Mouse (Mus musculus): ENCODE measurements around the gene Crim1.

Gene Crim1

DNA sequence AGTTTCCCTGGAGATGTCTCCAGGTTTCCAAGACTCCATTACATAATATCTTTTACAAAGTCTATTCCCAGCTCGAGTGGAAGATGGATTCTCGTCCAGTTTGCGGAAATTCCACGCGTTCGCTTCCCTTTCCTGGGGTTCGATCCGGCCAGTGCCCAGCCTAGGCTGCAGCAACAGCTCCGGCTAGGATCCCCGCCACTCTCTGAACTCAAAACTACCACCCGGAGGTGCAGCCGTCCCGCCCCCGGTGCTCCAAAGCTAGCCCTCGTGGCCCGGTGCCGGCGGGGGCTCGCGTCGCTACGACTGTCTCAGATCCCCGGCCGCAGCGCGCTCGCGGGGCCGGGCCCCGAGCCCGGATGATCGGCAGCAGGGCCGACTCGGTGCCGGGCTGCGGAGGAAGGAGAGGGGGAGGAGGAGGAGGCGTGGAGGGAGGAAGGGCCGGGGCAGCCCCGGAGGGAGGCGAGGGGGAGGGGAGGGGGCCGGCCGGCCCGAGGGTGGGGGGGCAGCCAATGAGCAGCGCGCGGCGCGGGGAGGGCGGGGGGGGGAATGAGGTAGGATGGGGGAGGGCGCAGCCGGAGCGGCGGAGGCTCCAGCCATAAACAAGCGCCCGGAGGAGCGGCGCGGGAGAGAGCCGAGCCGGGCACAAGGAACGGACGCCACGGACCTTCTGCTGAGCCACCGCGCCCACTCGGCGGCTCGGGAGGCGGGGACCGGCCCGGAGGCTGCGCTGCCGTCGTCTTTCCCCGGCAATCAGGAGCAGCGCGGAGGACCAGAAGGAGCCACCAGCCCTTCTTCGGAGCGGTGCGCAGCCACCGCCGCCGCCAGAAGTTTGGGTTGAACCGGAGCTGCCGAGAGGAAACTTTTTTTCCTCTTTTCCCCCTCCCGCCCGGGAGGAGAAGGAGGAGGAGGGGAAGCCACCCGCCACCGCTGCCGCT, at the start of gene Crim1:
Crim1 (plus strand) TSS at position 623 of the 935 bp plus-strand sequence.
- DNase-seq (ENCODE audit: low read depth) = no peak

DNA sequence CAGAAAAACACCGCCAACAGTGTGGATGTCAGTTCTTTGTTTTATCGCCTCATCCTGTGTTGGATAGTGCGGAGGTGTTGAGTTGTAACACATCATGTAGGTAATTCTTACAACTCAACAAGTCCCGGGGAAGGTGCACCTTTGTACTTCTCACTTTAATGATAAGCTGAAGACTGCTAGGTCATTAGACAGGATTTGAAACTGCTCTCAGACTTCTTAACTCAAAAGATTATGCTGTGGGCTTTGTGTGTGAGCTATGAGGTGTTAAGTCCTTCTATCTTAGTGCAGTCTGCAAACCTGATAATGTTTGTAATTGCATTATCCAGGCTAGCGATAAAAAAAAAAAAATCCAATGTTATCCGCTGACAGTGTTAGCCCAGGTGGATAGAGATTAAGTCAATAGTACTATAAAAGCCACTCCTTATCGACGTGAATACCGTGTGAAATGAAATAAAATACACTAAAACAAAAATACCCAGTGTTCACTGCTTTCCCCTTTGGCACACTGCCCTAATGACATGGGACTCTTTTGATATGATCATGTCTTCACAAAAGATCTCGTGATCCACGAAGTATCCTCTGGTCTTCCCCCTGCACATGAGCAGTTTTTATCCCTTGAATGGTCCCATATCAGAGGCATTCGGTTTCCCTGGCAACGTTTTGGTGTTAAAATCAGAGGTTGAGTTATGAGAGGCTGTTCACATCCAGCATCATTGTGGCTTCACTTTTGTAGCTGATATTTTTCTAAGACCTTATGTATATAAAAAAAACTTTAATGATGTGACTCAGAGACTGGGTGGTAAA, 48.4 kb upstream of the Crim1 start:
- DNase-seq (ENCODE audit: low read depth) = no peak

DNA sequence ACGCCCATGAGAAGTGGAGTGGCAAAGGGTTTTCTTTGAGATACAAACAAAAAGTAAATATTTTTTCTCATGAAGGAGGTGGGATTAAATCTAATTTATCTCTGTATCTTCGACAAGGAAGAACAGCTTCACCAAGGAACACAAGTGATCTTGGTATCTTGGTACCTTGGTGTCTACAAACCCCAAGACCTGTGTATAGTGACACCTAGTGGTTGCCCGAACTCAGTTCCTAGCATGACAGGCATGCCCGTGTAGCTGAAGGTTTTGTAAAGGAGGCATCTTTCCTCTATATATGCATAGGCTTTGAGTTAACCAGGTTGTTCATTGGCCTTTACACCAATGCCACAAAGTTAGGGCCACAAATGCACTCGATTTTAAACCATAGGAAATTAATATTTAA, 36.8 kb upstream of the Crim1 start:
- peak; percentile 40 for DNase-seq (ENCODE audit: low read depth)

DNA sequence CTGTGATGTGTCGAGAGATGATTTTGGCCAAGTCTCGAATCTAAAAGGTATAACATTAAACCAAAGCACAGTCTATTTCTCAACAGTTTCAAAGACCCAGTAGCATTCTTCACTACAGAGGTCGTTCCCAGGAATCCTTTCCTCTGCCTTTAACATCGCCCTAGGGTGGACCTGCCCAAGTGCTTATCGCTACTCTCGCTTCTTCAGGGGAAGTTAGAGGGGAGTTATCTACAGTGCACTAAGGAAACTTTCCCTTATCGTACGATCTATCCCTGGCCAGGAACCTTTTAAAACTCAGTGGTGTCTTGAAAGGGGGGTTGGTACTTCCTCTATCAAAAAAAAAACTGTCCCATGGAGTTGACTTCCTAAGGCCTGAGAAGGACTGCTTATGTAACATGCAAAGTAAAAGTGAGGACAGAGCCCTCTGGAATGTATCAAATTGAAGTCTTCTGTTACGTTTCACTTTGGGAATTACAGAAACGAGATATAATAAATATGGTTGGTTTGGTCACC, 36.3 kb upstream of the Crim1 start:
- DNase-seq (ENCODE audit: low read depth) = no peak

DNA sequence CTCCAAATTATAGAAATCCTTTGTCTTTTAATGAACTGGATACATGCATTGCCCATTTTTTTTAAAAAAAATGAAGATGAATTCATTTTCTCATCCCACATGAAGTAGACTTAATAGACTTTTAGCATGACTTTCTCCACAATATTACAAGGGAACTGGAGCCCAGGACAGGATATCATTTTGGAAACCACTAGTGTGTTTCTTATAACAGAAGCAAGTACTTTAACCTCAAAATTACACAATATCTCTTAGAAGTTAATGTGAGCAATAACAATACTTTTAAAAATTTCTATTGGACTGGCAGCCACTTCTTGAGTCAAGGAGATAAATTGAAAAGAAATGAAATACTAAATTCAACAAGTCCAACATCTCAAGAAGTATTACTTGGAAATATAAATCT, 34.2 kb upstream of the Crim1 start:
- DNase-seq (ENCODE audit: low read depth) = no peak

DNA sequence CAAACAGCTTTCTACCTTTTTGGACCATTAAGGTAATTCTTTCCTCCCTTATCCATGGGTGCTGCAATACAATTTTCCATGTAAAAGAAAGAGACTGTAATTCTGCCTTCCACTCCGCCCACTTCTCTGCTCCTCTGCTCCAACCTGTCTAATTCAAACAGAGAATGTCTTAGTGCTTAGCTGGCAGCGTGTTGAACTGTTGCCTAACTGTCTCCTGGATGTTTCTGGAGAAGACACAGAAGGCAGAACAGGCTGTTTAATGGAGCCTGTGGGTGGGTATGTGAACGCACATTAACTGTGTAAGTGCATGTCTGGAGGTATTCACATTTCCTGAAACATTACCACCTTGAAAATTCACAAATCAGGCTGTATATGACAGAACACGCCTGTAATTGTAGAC, 33.5 kb upstream of the Crim1 start:
- no peak for DNase-seq (ENCODE audit: low read depth)

DNA sequence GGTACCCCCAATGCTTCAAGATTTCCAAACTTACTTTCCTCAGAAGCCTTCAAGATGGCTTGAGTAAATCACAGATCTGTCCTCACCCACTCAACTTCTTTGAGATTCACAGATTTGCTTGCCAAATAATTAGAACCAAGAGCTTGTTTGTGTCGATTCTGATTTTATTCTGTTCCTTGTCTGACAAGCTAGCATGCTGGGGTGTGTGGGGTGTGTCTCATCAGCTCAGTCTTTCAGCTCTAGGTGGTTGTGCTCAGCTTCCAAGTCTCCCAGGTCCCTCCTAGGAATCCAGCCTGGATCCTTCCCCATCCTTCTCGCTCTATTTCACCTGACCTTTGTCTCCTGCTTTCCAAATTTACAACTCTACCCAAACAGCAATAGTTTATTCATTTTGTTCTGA, 27.7 kb upstream of the Crim1 start:
- no peak for DNase-seq (ENCODE audit: low read depth)

DNA sequence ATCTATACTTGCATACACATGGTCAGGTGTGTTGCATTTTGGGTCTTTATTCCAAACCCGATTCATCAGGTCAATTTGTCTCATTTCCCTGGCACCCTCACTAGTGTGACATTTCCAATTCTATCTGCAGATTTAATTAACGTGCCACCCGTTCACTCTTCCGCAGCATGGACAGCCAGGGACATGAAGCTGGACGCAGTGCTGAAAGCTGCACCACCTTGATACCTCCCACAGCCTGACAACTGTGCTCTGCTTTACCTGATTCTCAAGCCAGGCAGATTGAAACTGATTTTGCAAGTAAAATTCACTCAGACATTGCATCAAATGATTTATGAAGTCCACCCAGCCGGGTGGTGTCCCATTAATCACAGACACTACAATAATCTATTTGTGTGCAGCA, 19.3 kb upstream of the Crim1 start:
- no peak for DNase-seq (ENCODE audit: low read depth)

DNA sequence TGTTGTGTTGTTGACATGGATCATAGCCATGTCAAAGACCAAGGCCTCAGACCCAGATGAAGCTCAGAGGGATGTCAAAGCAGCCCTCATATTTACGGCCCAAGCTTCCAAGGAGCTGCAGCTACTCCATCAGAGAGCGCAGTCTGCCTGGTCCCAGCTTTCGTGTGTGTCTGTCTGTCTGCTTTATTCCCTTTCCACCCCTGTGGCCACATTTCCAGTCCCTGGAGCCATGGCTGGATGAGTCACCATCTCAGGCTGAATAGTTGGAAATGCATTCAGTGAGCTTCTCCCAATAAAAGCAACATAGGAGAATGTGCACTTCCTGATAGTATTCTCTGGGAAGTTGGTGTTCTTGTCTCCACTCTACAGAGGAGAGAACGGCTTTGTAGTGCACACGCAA, 3.9 kb upstream of the Crim1 start:
- DNase-seq (ENCODE audit: low read depth) = no peak

DNA sequence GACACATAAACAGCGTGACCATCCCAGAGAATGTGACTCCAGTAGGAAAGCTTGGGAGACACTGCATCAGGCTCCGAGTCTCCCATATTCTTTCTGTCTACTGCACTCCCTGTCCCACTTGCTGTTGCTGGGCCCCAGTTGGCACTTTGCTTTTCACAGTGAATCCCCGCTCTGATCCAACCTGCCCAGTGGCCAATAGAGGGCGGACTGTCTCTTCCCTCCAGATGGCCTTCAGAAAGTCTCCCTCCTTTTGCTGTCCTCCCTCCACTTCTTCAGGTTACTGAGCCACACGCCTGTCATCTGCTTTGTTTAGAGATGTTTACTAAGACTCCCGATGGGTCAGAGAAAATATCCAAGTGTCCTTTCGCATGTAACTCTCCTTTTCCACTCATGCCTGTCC, 2.9 kb upstream of the Crim1 start:
- DNase-seq (ENCODE audit: low read depth) = no peak

DNA sequence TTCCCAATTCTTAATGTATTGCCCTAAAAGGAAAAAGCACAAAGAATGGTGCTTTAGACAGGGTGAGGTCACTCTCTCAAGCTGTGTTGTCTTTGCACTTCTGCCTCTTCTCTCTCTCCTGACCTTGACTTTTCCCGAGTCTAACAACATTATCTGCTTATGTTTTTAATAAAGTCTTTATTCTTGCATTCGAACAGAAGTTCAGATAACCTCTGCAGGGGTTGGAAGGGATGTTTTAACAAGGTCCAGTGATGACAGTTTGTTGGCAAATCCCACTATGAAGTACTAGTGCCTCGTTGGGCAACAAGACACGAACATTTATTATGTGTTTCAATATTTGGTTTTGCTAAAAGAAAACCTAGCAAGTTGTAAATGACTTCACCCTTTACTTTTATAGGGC, 1.9 kb upstream of the Crim1 start:
- no peak for DNase-seq (ENCODE audit: low read depth)

DNA sequence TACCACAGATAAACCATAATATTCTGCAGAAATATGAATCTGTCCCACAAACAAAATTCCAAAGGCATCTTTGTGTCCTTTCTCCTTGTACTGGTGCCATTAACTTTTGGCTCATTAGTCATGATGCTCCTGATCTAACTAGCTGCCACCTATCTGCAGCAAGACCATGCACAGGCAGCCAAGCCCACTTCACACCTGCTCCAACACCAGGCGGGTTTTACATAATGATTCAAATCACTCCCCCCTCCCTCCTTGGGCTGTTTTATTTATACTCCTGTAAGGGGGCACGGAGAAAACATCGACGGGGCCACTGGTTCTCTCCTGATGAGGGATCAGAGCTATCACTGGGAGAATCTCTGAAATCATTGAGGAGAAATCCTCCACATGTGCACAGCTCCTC, 1.2 kb upstream of the Crim1 start:
- no peak for DNase-seq (ENCODE audit: low read depth)

DNA sequence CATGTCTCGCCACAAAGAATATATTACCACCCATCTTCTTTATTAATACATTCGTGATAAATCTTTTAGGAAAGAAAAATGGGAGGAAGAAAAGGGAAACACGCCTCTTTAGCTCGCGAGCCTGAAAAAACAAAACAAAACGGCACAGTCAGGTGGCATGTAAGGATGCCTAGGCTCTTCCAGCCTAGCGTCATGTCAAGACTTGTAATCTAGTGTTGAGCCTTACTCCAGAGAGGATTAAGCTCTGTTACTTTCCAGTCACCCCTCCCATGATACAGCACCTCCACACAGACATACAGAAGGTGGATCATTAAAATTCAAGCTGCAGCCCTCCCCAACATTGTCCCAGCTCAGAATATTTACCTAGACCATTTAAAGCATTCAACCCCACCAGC, 820 bp upstream of the Crim1 start:
- no peak for DNase-seq (ENCODE audit: low read depth)

DNA sequence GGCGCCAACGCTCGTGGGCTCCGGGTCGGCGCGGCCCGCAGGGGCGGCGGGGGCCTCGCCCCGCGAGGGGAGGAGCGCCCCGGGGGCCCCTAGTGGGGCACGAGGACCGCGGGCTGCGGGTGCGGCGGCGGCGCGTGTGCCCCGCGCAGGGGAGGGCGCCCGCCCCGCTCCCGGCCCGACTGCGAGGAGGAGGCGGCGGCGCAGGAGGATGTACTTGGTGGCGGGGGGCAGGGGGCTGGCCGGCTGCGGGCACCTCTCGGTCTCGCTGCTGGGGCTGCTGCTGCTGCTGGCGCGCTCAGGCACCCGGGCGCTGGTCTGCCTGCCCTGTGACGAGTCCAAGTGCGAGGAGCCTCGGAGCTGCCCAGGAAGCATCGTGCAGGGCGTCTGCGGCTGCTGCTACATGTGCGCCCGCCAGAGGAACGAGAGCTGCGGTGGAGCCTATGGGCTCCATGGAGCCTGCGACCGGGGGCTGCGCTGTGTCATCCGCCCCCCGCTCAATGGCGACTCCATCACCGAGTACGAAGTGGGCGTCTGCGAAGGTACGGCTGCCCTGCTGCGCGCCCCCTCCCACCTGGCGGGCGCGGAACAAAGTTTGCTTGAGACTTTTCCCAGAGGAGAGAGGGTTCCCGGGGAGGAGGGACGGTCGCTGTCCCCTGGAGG, 643 bp downstream of the Crim1 start:
- DNase-seq (ENCODE audit: low read depth) = no peak

DNA sequence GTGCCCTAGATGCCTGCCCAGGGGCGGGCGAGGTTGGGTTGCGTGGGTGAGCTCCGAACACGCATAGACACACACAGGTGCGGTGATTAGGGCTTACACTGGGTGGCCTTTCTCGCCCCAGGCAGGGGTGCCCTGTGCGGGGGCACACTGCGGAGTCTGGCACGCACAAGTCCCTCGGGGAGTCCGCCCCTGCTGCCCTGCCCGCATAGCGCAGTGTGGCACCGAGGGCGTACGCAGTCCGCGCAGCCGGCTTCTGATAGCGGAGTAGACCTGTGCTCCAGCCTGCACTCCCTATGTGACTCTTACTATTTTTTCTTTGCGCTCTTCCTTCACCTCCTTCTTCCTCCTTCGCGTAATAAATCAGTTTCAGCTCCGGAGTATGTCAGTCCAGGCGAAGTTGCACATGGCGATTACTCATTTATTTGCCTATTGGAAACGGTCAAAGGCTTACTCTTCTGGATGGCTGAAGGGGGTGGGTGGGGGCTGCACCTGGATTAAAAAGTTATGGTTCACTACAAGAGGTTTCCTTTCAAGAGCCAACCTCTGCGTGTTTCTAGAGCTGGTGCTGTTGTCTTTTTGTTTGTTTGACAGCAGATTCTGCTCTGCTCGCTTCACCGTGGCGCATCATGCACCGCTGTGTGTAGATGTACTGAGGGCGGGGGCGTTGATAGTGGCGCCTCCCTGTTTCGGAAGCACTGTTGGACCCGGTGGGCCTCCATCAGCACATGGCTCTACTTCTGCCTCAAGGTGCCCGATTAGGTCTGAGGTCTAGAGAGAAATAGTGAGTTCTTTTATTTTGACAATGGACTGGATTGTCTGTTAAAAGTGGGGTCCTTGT, 1.4 kb downstream of the Crim1 start:
- no peak for DNase-seq (ENCODE audit: low read depth)

DNA sequence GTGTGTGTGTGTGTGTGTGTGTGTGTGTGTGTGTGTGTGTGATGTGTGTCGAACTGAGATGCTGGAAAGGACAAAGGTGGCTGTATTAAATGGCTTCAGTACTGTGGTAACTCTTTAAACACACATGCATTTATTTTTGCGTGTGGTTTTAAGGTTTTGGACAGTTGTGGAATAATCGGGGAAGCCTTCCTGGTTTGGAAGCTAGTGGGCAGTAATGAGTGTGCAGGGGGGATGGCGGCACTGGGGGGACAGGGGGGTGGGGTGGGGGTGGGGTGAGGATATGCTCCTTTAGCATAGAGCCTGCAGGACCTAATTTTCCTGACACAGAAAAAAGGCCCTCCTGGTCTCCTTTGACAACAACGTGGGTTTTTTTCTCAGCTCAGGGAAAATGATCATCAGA, 2.2 kb downstream of the Crim1 start:
- no peak for DNase-seq (ENCODE audit: low read depth)

DNA sequence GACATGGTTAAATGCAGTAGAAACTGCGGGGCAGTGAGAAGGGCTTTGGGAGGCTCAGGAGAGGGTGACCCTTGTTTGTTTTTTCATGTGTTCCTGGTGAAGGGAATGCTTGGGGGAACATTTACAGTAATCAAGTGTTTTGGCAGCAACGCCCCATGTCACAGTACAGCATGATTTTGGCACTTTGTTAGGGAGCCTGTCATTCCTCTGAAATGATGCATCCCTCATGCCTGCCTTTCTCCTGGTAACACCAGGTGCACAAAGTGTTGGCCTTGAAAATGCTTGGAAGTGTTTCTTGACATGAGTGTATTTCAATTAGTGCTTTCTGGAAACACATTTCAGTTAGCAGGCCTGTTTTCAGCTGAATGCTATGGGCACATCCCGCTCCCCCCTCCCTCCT, 2.7 kb downstream of the Crim1 start:
- no peak for DNase-seq (ENCODE audit: low read depth)

DNA sequence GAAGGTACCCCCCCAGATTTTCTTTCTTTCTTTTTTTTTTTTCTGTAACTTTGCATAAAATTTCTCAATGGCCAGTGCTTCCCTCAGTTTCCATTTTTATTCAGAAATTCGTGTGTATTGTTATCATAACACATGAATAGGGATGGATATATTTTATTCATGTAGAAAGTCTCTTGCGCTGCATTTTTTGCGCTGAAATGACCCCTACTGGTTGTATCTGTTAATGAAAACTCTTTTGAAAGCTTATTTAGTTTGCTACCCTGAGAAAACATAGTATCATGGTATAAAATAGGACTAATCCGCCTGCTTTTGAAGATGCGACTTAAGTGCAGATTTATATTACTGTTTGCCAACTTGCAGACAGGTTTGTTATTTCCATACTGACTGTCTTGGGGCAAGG, 3.4 kb downstream of the Crim1 start:
- DNase-seq (ENCODE audit: low read depth) = no peak

DNA sequence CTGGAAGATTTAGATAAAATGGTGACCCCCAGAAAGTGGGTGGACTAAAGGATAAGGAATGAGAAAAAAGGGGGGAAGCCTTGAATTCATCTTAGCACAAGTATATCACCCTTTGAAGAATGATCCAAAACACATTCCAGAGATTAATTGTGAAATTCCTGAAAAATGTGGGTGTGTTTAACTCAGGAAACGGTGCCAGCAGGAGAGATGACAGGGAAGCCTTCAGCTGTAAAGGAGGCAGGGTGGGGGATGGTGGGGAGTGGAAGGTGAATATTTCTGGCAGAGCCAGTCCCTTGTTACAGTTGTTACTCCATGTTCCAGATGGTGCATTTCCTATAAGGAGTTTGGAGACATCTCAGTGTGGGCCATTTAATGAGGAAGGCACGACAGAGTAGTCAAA, 6.4 kb downstream of the Crim1 start:
- no peak for DNase-seq (ENCODE audit: low read depth)

DNA sequence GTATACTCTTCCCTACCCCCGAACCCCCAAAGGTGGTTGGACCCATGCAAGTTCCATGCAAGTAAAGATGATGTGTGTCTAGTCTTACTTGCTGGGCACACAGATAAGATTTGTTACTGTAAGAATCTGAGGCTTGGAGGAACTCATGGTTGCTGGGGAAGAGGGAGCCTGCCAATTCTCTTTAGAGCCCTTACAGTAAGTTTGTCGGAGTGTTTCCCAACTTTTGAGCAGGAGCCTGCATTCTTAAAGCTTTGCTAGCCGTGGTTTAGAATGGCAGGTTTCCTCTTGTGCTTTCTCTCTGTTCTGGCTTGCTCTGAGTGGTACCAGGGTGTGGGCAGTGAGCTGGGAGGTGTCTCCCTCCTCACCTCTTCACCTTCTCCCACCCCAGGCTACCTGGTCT, 7.2 kb downstream of the Crim1 start:
- no peak for DNase-seq (ENCODE audit: low read depth)

DNA sequence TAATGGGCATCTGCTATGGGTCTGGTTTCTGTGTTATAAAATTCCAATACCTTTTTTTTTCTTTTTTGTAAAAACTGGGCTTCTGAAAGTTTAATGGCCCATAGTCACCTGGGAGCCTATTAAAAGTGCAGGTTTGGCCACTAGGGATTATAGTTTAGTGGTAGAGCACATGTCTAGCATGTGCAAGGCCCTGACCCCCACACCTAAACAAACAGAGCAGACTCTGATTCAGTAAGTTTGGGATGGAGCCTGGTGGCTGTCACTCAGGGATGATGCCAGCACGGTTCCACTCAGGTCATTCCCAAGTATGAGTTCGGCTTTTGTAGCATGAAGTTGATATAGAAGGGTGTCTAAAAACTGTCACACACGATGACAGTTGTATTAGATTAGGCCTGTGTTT, 8.8 kb downstream of the Crim1 start:
- DNase-seq (ENCODE audit: low read depth) = no peak

DNA sequence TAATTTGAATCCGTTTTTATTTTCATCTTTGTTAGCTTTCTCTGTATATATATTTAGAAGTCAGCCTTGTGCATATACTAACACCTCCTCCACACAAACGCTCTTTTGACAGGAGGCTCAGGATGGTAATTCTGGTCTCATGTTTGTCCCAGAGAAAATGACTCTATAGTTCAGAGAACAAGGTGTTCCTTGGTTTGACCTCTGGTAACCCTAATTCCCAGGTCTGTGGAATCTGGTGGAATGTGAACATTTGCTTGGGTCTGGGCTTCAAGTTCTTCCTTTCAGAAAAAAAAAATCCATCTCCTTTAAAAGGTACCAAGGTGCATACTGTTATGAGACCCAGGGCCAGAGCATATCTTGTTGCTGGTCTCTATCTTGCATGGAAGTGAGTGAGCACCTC, 9.6 kb downstream of the Crim1 start:
- no peak for DNase-seq (ENCODE audit: low read depth)
